Mouse (Mus musculus): ENCODE results near the gene Gtf2a1. TPM values are rescaled to one million over a fixed set of nuclear protein-coding genes. Genes with fewer than 3 reads are reported as not detected.

Gene Gtf2a1
- 16.0 and 18.0 TPM in 2 replicates for polyA plus RNA-seq (2012; rRNA removed)
- 32.0 and 35.5 TPM in 2 replicates for polyA plus RNA-seq (2014; fragmentation: Nextera tagmentation; extraction: Ambion mirVana)

DNA sequence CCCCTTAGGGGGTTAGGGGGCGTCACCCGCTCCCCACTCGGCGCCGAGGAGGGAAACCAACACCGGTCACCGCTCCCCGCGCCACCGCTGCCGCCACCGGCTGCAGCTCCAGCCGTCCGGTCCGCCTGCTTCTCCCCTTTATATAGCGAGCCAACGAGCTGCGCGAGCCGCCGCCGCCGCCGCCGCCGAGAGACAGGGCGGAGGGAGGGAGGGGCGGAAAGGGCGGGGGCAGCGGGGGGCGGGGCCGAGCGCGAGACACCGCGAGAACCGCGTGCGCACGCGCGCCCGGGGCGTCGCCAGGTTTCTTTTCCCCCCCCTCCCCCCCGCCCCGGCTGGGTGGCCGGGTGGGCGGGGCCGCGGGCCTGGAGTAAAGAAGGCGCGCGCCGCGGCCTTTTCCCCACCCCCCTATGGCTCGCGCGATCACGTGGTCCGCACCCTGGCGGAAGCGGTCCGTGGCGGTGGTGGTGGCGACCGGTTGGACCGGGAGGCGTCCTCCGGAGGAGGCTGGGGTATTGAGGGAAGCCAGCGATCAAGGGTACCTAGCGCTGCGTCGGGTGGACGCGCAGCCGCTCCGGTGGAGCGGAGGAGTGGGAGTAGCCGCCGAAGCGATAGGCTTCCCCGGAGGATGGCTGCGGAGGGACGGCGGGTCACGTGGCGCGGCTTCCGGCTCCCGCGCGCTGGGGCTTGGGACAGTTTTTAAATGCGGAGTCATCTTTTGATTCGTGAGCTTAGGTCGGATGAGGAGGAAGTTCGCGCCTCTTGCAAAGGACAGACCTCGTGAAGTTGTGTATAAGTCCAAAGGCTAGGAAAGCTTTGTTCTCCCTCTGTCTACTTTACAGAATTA lies at the start of gene Gtf2a1:
TSS of gene Gtf2a1 (minus strand) at position 641 of the 844 bp plus-strand sequence.
- Histone ChIP-seq H3K27ac (replicated peaks; ENCODE audit: low read depth, low read length) (peak within 1 kb of the TSS; percentile 100), H3K9me3 (ENCODE audit: control insufficient read depth, low read length) (no peaks in the 10 kb centered on the region), H3K4me2 (replicated peaks; ENCODE audit: low read depth, low read length, severe bottlenecking) (peak within 1 kb of the TSS; percentile 58), H3K36me3 (ENCODE audit: control insufficient read depth, insufficient read depth, low read length) (peaks cover 4% of the 10 kb centered on the region), H3K4me3 (replicated peaks; ENCODE audit: low read length) (peak within 1 kb of the TSS; percentile 90), H3K4me1 (ENCODE audit: control insufficient read depth, insufficient read depth, low read length) (peaks cover 14% of the 10 kb centered on the region), H3K27me3 (ENCODE audit: control insufficient read depth, insufficient read depth, low read length) (no peaks in the 10 kb centered on the region), H3K9ac (ENCODE audit: low read depth, low read length, severe bottlenecking) (peak within 1 kb of the TSS; percentile 100)
- DNase-seq (ENCODE audit: low spot score) = peak; percentile 97
- ATAC-seq (ENCODE audit: low FRiP score, low read depth) = peak; percentile 86
- under 1% methylated on average over 45 of the region's 99 CpGs for WGBS
- peak; percentile 100 for TF ChIP-seq POLR2A (IDR thresholded peaks at IDR 0.05; ENCODE audit: borderline replicate concordance, extremely low read depth, insufficient read depth, insufficient read length)

DNA sequence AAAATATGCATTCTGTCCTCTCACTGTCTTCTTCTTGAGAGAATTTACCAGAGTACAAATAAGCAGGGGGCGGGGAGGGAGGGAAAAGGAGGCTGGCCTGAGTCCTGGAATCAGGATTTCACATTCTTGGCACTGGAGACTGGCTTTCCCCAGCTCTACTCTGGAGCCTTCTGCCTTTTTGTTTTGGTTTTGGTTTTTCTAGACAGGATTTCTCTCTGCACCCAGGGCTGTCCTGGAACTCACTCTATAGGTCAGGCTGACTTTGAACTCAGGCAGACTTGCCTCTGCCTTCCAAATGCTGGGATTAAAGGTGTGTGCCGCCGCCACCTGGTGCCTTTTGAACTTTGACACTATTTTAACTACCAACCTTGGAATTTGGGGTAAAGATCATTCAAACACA lies 48.1 kb upstream of the Gtf2a1 start:
- H3K9ac ChIP-seq (ENCODE audit: low read depth, low read length, severe bottlenecking) = no peak overlapping the region
- WGBS = 73% methylated on average over 3 of the region's 3 CpGs
- no peak overlapping the region for H3K4me3 ChIP-seq (replicated peaks; ENCODE audit: low read length)
- no peak for ATAC-seq (ENCODE audit: low FRiP score, low read depth)
- H3K27ac ChIP-seq (replicated peaks; ENCODE audit: low read depth, low read length) = no peak overlapping the region
- peaks cover 7% of the 10 kb centered on the region for H3K4me1 ChIP-seq (ENCODE audit: control insufficient read depth, insufficient read depth, low read length)
- H3K36me3 ChIP-seq (ENCODE audit: control insufficient read depth, insufficient read depth, low read length) = no peaks in the 10 kb centered on the region
- no peaks in the 10 kb centered on the region for H3K27me3 ChIP-seq (ENCODE audit: control insufficient read depth, insufficient read depth, low read length)
- H3K9me3 ChIP-seq (ENCODE audit: control insufficient read depth, low read length) = no peaks in the 10 kb centered on the region
- DNase-seq (ENCODE audit: low spot score) = peak; percentile 22
- no peak for TF ChIP-seq POLR2A (IDR thresholded peaks at IDR 0.05; ENCODE audit: borderline replicate concordance, extremely low read depth, insufficient read depth, insufficient read length)
- no peak overlapping the region for H3K4me2 ChIP-seq (replicated peaks; ENCODE audit: low read depth, low read length, severe bottlenecking)

DNA sequence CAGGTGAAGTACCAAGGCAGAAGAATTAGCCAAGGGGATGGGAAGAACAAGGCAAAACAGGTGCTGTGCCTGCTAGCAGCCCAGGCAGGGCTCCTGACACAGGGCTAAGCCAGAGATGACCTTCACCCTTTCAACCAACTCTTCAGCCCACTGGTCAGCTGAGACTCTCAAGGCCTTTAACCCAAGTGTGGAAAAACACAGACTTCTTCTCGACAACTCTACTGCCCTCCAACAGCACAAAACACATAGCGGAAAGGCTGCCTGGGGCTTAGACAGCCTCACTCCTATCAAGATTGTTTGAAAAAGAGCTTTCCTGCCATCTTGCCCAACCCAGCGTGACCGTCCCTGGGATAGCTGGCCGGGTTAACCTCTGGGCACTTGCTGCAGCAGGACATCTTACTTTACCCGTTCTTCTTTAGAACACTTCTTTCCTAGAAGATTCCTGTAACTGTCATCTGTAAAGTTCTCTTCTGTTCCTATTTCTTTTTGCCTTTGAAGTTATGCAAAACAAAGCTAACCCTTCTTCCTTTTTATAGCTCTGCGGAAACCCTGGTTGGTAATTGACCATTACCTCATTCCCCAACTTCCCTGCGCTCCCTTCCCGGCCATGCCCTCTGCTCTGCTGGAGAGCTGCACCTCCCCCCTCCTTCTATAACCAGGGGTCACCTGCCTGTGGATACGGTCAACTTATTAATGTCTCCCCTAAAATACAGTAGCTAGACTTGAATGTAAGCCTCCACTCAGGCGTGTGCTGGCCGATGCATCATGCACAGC lies 47.0 kb upstream of the Gtf2a1 start:
- H3K4me3 ChIP-seq (replicated peaks; ENCODE audit: low read length) = no peak overlapping the region
- 58% methylated on average over 12 of the region's 12 CpGs for WGBS
- ATAC-seq (ENCODE audit: low FRiP score, low read depth) (no peak), DNase-seq (ENCODE audit: low spot score) (no peak)
- H3K9ac ChIP-seq (ENCODE audit: low read depth, low read length, severe bottlenecking) = no peak overlapping the region
- 0 out of 2 replicates have a peak overlapping the region, but pooled peaks have one; percentile 16 for H3K27ac ChIP-seq (replicated peaks; ENCODE audit: low read depth, low read length)
- no peaks in the 10 kb centered on the region for H3K27me3 ChIP-seq (ENCODE audit: control insufficient read depth, insufficient read depth, low read length)
- no peak overlapping the region for H3K4me2 ChIP-seq (replicated peaks; ENCODE audit: low read depth, low read length, severe bottlenecking)
- no peaks in the 10 kb centered on the region for H3K9me3 ChIP-seq (ENCODE audit: control insufficient read depth, low read length)
- TF ChIP-seq POLR2A (IDR thresholded peaks at IDR 0.05; ENCODE audit: borderline replicate concordance, extremely low read depth, insufficient read depth, insufficient read length) = no peak
- H3K4me1 ChIP-seq (ENCODE audit: control insufficient read depth, insufficient read depth, low read length) = peaks cover 7% of the 10 kb centered on the region
- H3K36me3 ChIP-seq (ENCODE audit: control insufficient read depth, insufficient read depth, low read length) = no peaks in the 10 kb centered on the region

DNA sequence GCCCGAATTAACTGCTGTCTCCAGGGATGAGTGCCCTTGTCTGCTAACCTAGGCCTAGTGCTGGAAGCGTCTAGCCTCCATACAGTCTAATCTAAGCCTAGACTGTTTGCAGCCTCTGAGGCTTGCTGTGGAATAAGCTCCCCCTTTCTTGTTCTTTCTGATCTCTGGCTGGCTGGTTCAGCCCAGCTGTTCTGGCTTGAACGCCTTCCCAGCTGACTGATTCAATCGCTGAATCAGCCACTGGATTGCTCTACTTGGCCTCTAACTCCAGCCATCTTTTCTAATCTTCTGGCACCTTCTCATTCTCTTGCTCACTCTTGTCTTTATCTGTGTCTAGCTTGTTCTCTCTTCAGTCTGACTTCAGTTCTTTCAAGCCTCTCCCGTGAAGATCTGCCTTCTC lies 36.2 kb upstream of the Gtf2a1 start:
- no peaks in the 10 kb centered on the region for H3K9me3 ChIP-seq (ENCODE audit: control insufficient read depth, low read length)
- DNase-seq (ENCODE audit: low spot score) = no peak
- TF ChIP-seq POLR2A (IDR thresholded peaks at IDR 0.05; ENCODE audit: borderline replicate concordance, extremely low read depth, insufficient read depth, insufficient read length) = no peak
- H3K4me1 ChIP-seq (ENCODE audit: control insufficient read depth, insufficient read depth, low read length) = no peaks in the 10 kb centered on the region
- H3K4me3 ChIP-seq (replicated peaks; ENCODE audit: low read length) = no peak overlapping the region
- no peaks in the 10 kb centered on the region for H3K36me3 ChIP-seq (ENCODE audit: control insufficient read depth, insufficient read depth, low read length)
- no peak for ATAC-seq (ENCODE audit: low FRiP score, low read depth)
- H3K27ac ChIP-seq (replicated peaks; ENCODE audit: low read depth, low read length) = no peak overlapping the region
- H3K9ac ChIP-seq (ENCODE audit: low read depth, low read length, severe bottlenecking) = no peak overlapping the region
- 85% methylated on average over 5 of the region's 5 CpGs for WGBS
- no peak overlapping the region for H3K4me2 ChIP-seq (replicated peaks; ENCODE audit: low read depth, low read length, severe bottlenecking)
- no peaks in the 10 kb centered on the region for H3K27me3 ChIP-seq (ENCODE audit: control insufficient read depth, insufficient read depth, low read length)

DNA sequence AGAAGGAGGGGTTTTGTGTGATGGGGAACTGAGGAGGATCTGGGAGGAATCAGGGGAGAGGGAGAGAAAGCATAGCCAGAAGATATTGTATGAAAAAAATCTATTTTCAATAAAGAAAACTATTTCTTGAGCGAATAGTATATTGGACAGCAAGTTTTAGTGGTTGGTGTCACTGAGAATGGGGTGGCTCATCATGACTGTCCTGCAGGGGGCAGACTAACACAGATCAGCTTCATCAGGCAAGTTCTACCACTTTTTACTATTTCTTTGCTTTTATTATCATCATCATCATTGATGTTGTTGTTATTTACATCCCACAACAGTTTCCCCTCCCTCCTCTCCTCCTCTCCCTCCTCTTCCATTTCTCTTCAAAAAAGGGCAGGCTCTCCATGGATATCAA lies 34.7 kb upstream of the Gtf2a1 start:
- 90% methylated on average over 1 of the region's 1 CpGs for WGBS

More for the DNA sequence above, 34.7 kb upstream of the Gtf2a1 start:
- DNase-seq (ENCODE audit: low spot score) = no peak
- Histone ChIP-seq H3K4me1 (ENCODE audit: control insufficient read depth, insufficient read depth, low read length) (no peaks in the 10 kb centered on the region), H3K9ac (ENCODE audit: low read depth, low read length, severe bottlenecking) (no peak overlapping the region), H3K4me3 (replicated peaks; ENCODE audit: low read length) (no peak overlapping the region), H3K27me3 (ENCODE audit: control insufficient read depth, insufficient read depth, low read length) (no peaks in the 10 kb centered on the region), H3K4me2 (replicated peaks; ENCODE audit: low read depth, low read length, severe bottlenecking) (no peak overlapping the region), H3K9me3 (ENCODE audit: control insufficient read depth, low read length) (no peaks in the 10 kb centered on the region), H3K36me3 (ENCODE audit: control insufficient read depth, insufficient read depth, low read length) (no peaks in the 10 kb centered on the region), H3K27ac (replicated peaks; ENCODE audit: low read depth, low read length) (no peak overlapping the region)
- no peak for TF ChIP-seq POLR2A (IDR thresholded peaks at IDR 0.05; ENCODE audit: borderline replicate concordance, extremely low read depth, insufficient read depth, insufficient read length)
- ATAC-seq (ENCODE audit: low FRiP score, low read depth) = no peak

All from limb, embryonic 14.5 days (tissue).